Mouse (Mus musculus): Measurements from ENCODE around the gene Gpatch2. TPM values are rescaled to one million over a fixed set of nuclear protein-coding genes. Genes with fewer than 3 reads are reported as not detected.

Gene Gpatch2
- polyA plus RNA-seq, 1 experiment from 2014 or later, result 27.2 TPM

DNA sequence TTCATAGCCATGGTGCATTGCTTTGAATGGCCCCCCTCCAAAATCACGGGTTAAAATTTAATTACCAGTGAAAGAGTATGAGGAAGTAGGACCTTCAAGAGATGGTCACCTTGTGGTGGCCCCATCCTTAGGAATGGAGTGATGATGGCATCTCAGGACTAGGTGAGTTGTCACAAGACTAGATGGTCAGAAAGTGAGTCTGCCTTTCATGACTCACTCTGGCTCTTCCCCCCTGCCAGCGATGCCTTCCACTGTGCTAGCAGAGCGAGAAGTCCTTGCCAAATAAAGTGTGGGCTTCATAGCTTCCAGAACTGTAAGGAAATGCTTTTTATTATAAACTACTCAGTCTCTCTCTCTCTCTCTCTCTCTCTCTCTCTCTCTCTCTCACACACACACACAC is 150.1 kb downstream of the Gpatch2 start:
- no peaks in the 10 kb centered on the region for H3K27me3 ChIP-seq (ENCODE audit: poor library complexity, severe bottlenecking)
- WGBS, result 85% methylated on average over 3 of the region's 3 CpGs

DNA sequence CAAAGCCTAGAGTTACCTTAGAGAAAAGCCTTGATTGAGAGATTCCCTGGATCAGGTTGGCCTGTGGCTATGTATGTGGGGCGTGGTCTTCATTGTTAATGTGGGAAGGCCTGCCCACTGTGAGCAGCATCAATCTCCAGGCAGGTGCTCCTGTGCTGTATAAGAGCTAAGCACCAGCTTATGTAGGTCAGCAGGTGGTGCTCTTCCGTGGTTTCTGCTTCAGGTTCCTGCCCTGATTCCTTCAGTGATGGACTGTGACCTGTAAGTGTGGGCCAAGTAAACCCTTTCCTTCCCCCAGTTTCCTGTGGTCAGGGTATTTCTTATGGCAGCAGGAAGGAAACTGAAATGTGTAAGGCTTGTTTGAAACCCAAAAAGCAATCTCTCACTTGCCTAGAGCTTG is 151.5 kb downstream of the Gpatch2 start:
- Histone ChIP-seq H3K4me3 (no peak overlapping the region), H3K27ac (no peak overlapping the region), H3K27me3 (ENCODE audit: poor library complexity, severe bottlenecking) (no peaks in the 10 kb centered on the region), H3K36me3 (replicated peaks) (no peaks in the 10 kb centered on the region), H3K9me3 (no peaks in the 10 kb centered on the region), H3K4me1 (peaks cover 6% of the 10 kb centered on the region; the same call in 1 of the 2 replicates)
- WGBS, result 58% methylated on average over 2 of the region's 2 CpGs
- DNase-seq (ENCODE audit: extremely low spot score, low spot score), result no peak

More for the DNA sequence above, 150.1 kb downstream of the Gpatch2 start:
- no peak overlapping the region for H3K27ac ChIP-seq
- peaks cover 10% of the 10 kb centered on the region; the same call in 1 of the 2 replicates for H3K4me1 ChIP-seq
- H3K9me3 ChIP-seq, result no peaks in the 10 kb centered on the region
- H3K4me3 ChIP-seq, result no peak overlapping the region
- H3K36me3 ChIP-seq (replicated peaks), result no peaks in the 10 kb centered on the region
- DNase-seq (ENCODE audit: extremely low spot score, low spot score), result no peak

DNA sequence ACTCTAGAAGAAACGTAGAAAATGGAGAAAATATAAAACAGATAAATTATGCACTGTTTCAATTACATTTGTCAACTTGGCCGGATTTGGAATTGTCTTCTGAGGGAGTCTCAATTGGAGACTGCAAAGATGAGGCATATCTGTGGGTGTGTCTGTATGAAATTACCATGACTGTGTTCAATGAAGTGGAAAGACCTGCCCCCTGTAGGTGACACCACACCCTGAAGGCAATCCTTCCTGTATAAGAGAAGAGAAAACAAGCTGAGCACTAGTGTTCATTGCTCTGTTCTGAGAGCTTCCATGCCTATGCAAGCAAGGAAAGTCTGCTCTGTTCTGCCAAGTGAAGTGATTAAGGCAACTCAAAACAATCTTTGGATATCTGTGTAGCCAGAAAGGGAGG is 153.7 kb downstream of the Gpatch2 start:
- H3K27me3 ChIP-seq (ENCODE audit: poor library complexity, severe bottlenecking), result no peaks in the 10 kb centered on the region
- H3K4me1 ChIP-seq, result peaks cover under 1% of the 10 kb centered on the region; the same call in 1 of the 2 replicates
- 90% methylated on average over 2 of the region's 2 CpGs for WGBS
- no peak overlapping the region for H3K27ac ChIP-seq
- H3K9me3 ChIP-seq, result no peaks in the 10 kb centered on the region
- H3K4me3 ChIP-seq, result no peak overlapping the region
- DNase-seq (ENCODE audit: extremely low spot score, low spot score), result no peak
- no peaks in the 10 kb centered on the region for H3K36me3 ChIP-seq (replicated peaks)

DNA sequence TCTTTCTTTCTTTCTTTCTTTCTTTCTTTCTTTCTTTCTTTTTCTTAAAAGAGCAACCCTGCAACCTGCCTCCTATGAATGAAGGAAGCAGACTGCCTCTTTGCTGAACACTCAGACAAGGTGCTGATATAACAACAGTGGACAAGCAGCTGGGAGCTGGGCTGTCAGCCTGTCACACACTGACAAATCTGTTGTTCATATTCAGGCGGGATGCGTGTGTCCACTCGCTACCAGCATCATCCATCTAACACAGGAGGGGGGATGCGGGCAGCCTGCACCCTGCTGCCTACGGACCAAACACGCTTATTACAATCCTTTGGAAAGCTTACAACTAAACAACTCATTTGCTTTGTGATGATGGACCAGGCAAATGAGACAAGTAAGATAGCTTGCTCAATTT is 158.2 kb downstream of the Gpatch2 start:
- Histone ChIP-seq H3K27me3 (ENCODE audit: poor library complexity, severe bottlenecking) (no peaks in the 10 kb centered on the region), H3K9me3 (no peaks in the 10 kb centered on the region), H3K36me3 (replicated peaks) (no peaks in the 10 kb centered on the region), H3K4me1 (peaks cover 10% of the 10 kb centered on the region), H3K27ac (no peak overlapping the region), H3K4me3 (no peak overlapping the region)
- no peak for DNase-seq (ENCODE audit: extremely low spot score, low spot score)
- WGBS, result 95% methylated on average over 6 of the region's 6 CpGs

DNA sequence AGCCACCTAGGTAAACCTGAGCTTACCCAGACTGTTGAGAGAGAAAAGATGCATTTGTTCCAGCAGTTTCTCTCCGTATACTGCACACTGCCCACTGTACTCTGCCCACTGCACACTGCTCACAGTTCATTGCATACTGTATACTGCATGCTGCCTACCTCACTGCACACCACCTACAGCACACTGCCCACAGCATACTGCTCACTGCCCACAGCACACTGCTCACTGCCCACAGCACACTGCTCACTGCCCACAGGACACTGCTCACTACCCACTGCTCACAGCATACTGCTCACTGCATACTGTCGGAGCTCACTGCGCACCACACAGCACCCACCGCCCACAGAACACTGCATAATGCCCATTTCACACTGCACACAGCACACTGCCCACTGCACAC is 159.1 kb downstream of the Gpatch2 start:
- WGBS, result 94% methylated on average over 4 of the region's 4 CpGs
- Histone ChIP-seq H3K27ac (no peak overlapping the region), H3K4me1 (peaks cover 13% of the 10 kb centered on the region), H3K36me3 (replicated peaks) (no peaks in the 10 kb centered on the region), H3K9me3 (no peaks in the 10 kb centered on the region), H3K27me3 (ENCODE audit: poor library complexity, severe bottlenecking) (no peaks in the 10 kb centered on the region), H3K4me3 (no peak overlapping the region)
- no peak for DNase-seq (ENCODE audit: extremely low spot score, low spot score)

DNA sequence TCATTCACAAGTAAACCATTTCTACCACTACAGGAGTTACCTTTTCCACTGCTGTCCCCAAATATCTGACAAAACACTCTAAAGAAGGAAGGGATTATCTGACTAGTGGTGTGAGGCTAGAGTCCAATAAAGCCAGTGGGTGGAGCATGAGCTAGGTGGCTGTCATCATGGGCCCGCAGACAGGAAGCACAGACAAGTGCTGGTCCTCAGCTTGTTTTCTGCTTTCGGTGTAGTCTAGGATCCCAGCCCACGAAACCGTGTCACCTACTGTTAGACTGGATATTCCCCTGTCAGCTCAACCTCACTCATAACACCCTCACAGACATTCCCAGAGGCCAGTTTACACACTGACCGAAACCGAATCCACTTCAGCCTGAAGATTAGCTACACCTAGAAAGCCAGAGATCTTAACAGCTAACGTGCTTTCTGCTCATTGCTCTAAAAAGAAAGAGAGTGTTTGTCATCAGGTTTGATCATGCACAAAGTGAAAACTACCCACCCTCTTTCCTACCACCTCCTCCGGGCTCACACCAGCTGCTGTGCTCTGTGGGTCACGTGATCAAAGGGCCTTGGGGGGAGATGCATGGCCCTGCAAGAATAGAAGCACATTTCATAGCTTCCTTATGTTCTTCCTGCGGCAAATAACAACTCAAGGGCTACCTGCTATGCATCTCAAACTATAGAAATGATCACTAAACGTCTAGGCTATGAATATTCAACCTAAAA is 161.8 kb downstream of the Gpatch2 start:
- Histone ChIP-seq H3K27me3 (ENCODE audit: poor library complexity, severe bottlenecking) (no peaks in the 10 kb centered on the region), H3K4me1 (peaks cover 13% of the 10 kb centered on the region), H3K36me3 (replicated peaks) (no peaks in the 10 kb centered on the region), H3K9me3 (no peaks in the 10 kb centered on the region), H3K4me3 (no peak overlapping the region), H3K27ac (no peak overlapping the region)
- no peak for DNase-seq (ENCODE audit: extremely low spot score, low spot score)
- WGBS, result 88% methylated on average over 11 of the region's 11 CpGs

DNA sequence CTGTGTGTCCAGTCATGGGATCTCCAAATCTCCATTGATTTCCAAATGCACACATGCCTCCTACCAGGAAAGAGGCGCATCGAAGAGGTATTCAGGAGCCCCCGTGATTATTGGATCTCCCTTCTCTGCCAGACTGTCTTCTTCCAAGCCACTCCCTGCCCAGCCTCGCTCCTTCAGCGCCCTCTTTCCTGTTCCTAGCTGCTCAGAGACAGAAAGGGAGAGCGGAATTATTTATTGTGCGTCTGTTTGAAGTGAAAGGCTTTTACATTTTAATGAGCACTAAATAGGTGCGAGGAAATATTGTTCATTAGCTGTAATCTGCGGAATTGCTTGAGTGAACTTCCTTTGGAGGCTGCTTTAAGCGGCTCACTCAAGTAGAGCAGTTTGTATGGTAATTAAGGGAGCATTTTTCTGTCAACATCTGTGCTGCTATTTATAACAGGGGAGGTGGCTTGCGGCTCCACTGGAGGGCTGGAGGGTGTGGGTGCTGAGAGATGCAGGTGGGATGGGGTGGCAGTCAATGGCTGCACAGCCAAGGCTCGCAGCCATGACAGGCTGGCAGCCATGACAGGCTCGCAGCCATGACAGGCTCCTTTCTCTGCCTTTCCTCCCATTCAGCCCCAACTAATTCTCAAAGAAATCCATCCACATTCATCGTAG is 162.7 kb downstream of the Gpatch2 start:
- no peak overlapping the region for H3K4me3 ChIP-seq
- WGBS, result 82% methylated on average over 14 of the region's 14 CpGs
- DNase-seq (ENCODE audit: extremely low spot score, low spot score), result no peak
- peaks cover 13% of the 10 kb centered on the region for H3K4me1 ChIP-seq
- no peaks in the 10 kb centered on the region for H3K36me3 ChIP-seq (replicated peaks)
- H3K27ac ChIP-seq, result no peak overlapping the region
- H3K9me3 ChIP-seq, result no peaks in the 10 kb centered on the region
- no peaks in the 10 kb centered on the region for H3K27me3 ChIP-seq (ENCODE audit: poor library complexity, severe bottlenecking)

DNA sequence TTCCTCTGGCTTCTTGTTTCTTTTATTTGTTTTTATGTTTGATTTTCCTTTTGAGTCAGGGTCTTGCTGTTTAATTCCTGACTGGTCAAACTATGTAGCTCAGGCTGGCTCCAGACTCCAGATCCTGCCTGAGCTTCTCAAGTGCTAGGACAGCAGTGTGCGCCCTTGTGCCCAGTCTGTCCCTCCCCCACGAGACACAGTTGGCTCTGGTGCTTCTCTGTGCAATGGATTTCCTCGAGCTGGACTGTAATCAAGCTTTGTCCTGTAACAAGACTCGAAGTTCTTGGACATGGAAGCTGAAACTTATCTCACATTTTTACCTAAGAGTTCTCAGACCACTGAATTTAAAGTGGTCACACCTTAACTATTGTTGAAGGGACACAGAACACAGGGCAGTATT is 174.2 kb downstream of the Gpatch2 start:
- Histone ChIP-seq H3K36me3 (replicated peaks) (no peaks in the 10 kb centered on the region), H3K27me3 (ENCODE audit: poor library complexity, severe bottlenecking) (no peaks in the 10 kb centered on the region), H3K27ac (no peak overlapping the region), H3K4me1 (peaks cover 6% of the 10 kb centered on the region; the same call in 1 of the 2 replicates), H3K4me3 (no peak overlapping the region), H3K9me3 (no peaks in the 10 kb centered on the region)
- DNase-seq (ENCODE audit: extremely low spot score, low spot score), result no peak
- 87% methylated on average over 4 of the region's 4 CpGs for WGBS

DNA sequence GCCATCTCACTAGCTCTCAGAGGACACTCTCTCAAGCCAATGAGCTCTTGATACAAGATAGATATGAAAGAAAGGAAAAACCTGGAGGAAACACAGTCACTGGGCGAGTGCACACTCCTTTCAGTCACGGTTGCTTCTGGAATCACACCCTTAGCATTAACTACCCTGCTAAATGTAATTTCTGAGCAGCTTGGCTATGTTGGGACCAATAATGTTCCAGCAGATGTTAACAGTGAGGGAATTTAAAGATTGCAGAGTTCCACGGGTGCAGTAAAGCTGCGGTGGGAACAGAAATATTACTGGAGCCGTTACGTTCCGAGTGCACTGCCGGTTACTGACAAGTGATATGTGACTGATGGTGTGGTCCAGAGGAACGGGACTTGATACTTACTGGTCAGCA is 185.5 kb downstream of the Gpatch2 start:
- DNase-seq (ENCODE audit: extremely low spot score, low spot score), result no peak
- Histone ChIP-seq H3K36me3 (replicated peaks) (no peaks in the 10 kb centered on the region), H3K27ac (no peak overlapping the region), H3K4me3 (no peak overlapping the region), H3K9me3 (no peaks in the 10 kb centered on the region), H3K27me3 (ENCODE audit: poor library complexity, severe bottlenecking) (no peaks in the 10 kb centered on the region), H3K4me1 (no peaks in the 10 kb centered on the region)
- WGBS, result 95% methylated on average over 9 of the region's 9 CpGs

Other genes with a start within 250 kb of the Gpatch2 start
- not detected in 2 replicates for gene D1Pas1, start 248.1 kb upstream of the Gpatch2 start, polyA plus RNA-seq (2016; fragmentation: Nextera tagmentation; extraction: Ambion mirVana)
- 1.2 and 1.4 TPM in 2 replicates for gene Spata17, start within 50 bp of the Gpatch2 start, polyA plus RNA-seq (2016; fragmentation: Nextera tagmentation; extraction: Ambion mirVana)

Data from forebrain, embryonic 10.5 days (tissue).